Mouse (Mus musculus) liver, postnatal 0 days (tissue): ENCODE measurements around the gene Bnc2. TPM values are rescaled to one million over a fixed set of nuclear protein-coding genes. Genes with fewer than 3 reads are reported as not detected.

ENCODE experiments used
- ATAC-seq: fragments of 200-750 bp; cut with Nextera tagmentation; 2 replicates; pipeline ENCODE4 v1.8.0; 2017; ENCODE audit warnings: mild to moderate bottlenecking, moderate library complexity
- DNase-seq: peaks from one replicate; pipeline ENCODE4 v3.0.0-alpha.2; 2016
- H3K27ac ChIP-seq: fragments of 300-500 bp; sonication (generic); 2 replicates; pipeline ENCODE4 v1.5.1; 2014; ENCODE audit warnings: antibody characterized with exemption, moderate library complexity, mild to moderate bottlenecking, low read depth
- H3K27me3 ChIP-seq: fragments of 300-500 bp; sonication (generic); 2 replicates; pipeline ENCODE4 v1.6.1; 2014; ENCODE audit warnings: low read length, control low read depth, mixed read lengths; ENCODE audit not compliant: insufficient read depth
- H3K36me3 ChIP-seq: fragments of 300-500 bp; sonication (generic); replicated peaks from 2 replicates; pipeline ENCODE4 v1.6.1; 2014; ENCODE audit warnings: mild to moderate bottlenecking, control low read depth, low read length, moderate library complexity, mixed read lengths; ENCODE audit not compliant: insufficient read depth
- H3K4me1 ChIP-seq: fragments of 300-500 bp; sonication (generic); 2 replicates; pipeline ENCODE4 v1.6.1; 2014; ENCODE audit warnings: antibody characterized with exemption, mild to moderate bottlenecking, control low read depth; ENCODE audit not compliant: insufficient read depth
- H3K4me2 ChIP-seq: fragments of 300-500 bp; sonication (generic); 2 replicates; pipeline ENCODE4 v1.6.1; 2014; ENCODE audit warnings: low read depth, mild to moderate bottlenecking, low read length, moderate library complexity, mixed read lengths
- H3K4me3 ChIP-seq: fragments of 300-500 bp; sonication (generic); 2 replicates; pipeline ENCODE4 v1.5.1; 2014; ENCODE audit warnings: low read depth, low read length
- H3K9ac ChIP-seq: fragments of 300-500 bp; sonication (generic); replicated peaks from 2 replicates; pipeline ENCODE4 v1.6.1; 2014; ENCODE audit warnings: mild to moderate bottlenecking, moderate library complexity
- H3K9me3 ChIP-seq: fragments of 300-500 bp; sonication (generic); 2 replicates; pipeline ENCODE4 v1.6.1; 2016; ENCODE audit warnings: mild to moderate bottlenecking, control low read depth, low read length, mixed read lengths
- CTCF ChIP-seq: sonication (generic); IDR thresholded peaks from 2 replicates; pipeline ENCODE4 v1.5.1; 2016; ENCODE audit warnings: antibody characterized with exemption, low read depth
- EP300 ChIP-seq: IDR thresholded peaks from 2 replicates; pipeline ENCODE4 v1.6.1; 2016; ENCODE audit warnings: antibody characterized with exemption, low read depth, mild to moderate bottlenecking
- WGBS: fragments of 180-500 bp; shearing (Covaris S2); extraction: QIAGEN DNeasy Blood & Tissue Kit; methylation state at CpG from one replicate; pipeline ENCODE4 v1.1.7; 2014; ENCODE audit not compliant: insufficient replicate concordance; 5-methylcytosine and 5-hydroxymethylcytosine counted together
- polyA plus RNA-seq: library from polyadenylated mRNA; unstranded; fragments of >200 nt; fragmentation: Nextera tagmentation; extraction: Ambion mirVana; gene quantifications from 2 replicates; pipeline ENCODE4 v1.2.1, GENCODE M21; 2015

Bnc2 gene
- polyA plus RNA-seq, 1 experiment from 2014 or later = 0.32 TPM

DNA sequence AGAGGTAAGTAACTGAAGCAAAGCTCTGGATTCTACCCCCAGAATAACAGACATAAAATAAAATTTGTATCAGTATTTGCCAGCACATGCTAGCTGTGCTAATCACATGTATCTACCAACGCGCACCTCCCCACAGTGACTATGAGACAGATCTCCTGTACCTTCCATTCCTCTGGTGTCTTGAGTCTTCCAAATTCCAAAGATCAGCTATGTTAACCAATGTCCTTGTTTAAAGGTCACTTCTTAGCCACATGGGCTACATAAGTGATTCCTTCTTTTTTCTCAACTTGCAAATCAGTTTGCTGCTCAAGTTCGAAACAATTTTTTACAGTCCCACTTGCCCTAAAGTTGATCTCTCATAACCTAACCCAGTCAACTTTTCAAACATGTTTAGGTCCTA is 167.5 kb downstream of the Bnc2 start:
- TF ChIP-seq EP300 (no peak), CTCF (no peak)
- H3K27me3 ChIP-seq = no peaks in the 10 kb centered on the region
- no peaks in the 10 kb centered on the region for H3K4me1 ChIP-seq
- no peak overlapping the region for H3K4me2 ChIP-seq
- DNase-seq (no peak), ATAC-seq (no peak)
- H3K9ac ChIP-seq = no peak overlapping the region
- H3K9me3 ChIP-seq = no peaks in the 10 kb centered on the region
- H3K4me3 ChIP-seq = no peak overlapping the region
- H3K36me3 ChIP-seq = no peaks in the 10 kb centered on the region
- 83% methylated on average over 3 of the region's 3 CpGs for WGBS
- H3K27ac ChIP-seq = no peak overlapping the region

DNA sequence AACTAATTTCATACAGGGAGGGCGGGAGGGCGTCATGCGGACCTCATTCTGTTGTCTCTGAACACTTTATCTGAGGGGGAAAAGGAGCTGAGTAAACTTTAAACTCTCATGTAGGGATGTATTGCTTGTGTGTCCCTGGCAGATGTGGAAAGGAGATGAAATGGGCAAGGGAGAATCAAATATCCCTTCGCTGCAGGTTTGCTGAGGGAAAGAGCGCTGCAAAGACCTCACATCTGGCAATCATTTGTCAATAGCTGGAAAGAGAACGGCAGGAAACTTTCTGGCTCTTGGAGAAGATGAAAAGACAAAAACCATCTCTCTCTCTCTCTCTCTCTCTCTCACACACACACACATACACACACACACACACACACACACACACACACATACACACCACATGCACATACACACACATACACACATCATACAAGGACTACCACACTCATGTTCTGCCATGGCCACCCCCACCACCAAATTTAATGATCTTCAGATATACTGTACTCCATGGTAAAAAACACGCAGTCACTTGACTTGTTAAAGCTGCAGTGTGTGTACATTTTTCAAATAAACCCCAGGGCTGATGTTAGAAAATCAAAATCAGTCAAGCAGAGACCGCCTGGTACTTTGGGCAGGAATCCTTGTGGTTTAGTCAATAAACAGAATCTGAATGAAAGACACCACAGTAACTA is 172.3 kb downstream of the Bnc2 start:
- 61% methylated on average over 8 of the region's 8 CpGs for WGBS
- Histone ChIP-seq H3K9ac (no peak overlapping the region), H3K4me1 (no peaks in the 10 kb centered on the region), H3K4me2 (no peak overlapping the region), H3K4me3 (no peak overlapping the region), H3K27ac (no peak overlapping the region), H3K36me3 (no peaks in the 10 kb centered on the region), H3K9me3 (no peaks in the 10 kb centered on the region), H3K27me3 (no peaks in the 10 kb centered on the region)
- ATAC-seq (no peak), DNase-seq (no peak)
- TF ChIP-seq CTCF (no peak), EP300 (no peak)

- Histone ChIP-seq H3K4me2 (no peak overlapping the region), H3K4me1 (no peaks in the 10 kb centered on the region), H3K27ac (no peak overlapping the region), H3K36me3 (no peaks in the 10 kb centered on the region), H3K9ac (no peak overlapping the region), H3K27me3 (no peaks in the 10 kb centered on the region), H3K4me3 (no peak overlapping the region), H3K9me3 (no peaks in the 10 kb centered on the region)
- WGBS = 25% methylated on average over 4 of the region's 4 CpGs
- TF ChIP-seq EP300 = no peak
- TF ChIP-seq CTCF = no peak
- no peak for ATAC-seq
- no peak for DNase-seq
Observed at GRCm38 (mm10) chr4:84500796-84501349, 174.2 kb downstream of the Bnc2 start.

DNA sequence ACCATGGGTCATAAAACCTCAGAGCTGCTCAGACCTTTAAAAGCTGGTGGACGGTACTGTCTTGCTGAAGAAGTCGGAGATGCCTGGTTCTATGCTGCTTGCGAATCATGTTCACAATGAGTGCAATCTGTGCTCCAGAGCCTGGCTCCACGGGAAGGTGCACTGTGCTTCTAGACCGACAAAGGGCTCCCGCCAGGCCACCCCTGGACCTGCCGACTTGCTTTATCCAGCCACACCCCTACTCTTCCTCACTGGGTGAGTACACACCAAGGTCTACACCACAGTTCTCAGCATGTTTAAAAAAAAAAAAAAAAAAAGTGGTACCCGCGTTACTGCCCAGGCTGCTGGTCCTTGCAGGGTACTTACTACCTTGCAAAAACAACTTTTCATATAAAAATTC is 174.8 kb downstream of the Bnc2 start:
- no peaks in the 10 kb centered on the region for H3K4me1 ChIP-seq
- 75% methylated on average over 9 of the region's 9 CpGs for WGBS
- no peak for ATAC-seq

GRCm38 (mm10) chr4:84498469-84498868 is 176.6 kb downstream of the Bnc2 start:
- Histone ChIP-seq H3K4me1 (no peaks in the 10 kb centered on the region), H3K36me3 (no peaks in the 10 kb centered on the region), H3K9me3 (no peaks in the 10 kb centered on the region), H3K4me3 (no peak overlapping the region), H3K27ac (no peak overlapping the region), H3K27me3 (no peaks in the 10 kb centered on the region), H3K4me2 (no peak overlapping the region), H3K9ac (no peak overlapping the region)
- DNase-seq (no peak), ATAC-seq (no peak)
- WGBS = 72% methylated on average over 6 of the region's 6 CpGs
- TF ChIP-seq EP300 = no peak
- no peak for TF ChIP-seq CTCF

More for the DNA sequence above, 174.8 kb downstream of the Bnc2 start:
- no peak overlapping the region for H3K4me2 ChIP-seq
- H3K36me3 ChIP-seq = no peaks in the 10 kb centered on the region
- H3K9me3 ChIP-seq = no peaks in the 10 kb centered on the region
- no peaks in the 10 kb centered on the region for H3K27me3 ChIP-seq
- no peak for DNase-seq
- TF ChIP-seq CTCF = no peak
- TF ChIP-seq EP300 = no peak
- H3K27ac ChIP-seq = no peak overlapping the region
- H3K4me3 ChIP-seq = no peak overlapping the region
- no peak overlapping the region for H3K9ac ChIP-seq

DNA sequence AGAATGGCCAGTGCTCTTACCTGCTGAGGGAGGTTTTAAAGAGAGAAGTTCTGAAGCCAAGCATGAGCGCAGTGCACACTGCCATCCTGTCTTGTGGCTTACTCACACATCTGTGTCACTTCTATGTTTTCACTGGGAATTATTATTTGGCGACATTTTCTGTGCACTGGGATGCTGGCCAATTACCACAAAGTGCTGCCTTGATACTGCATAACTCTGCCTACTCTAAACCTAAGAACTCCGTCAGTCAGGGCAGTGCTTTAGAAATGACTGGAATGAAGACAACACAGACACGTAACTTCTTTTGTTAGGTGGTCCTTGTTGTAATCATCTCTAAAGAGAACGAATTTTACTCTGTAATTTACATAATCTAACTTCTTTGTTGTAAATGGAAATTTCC is 186.8 kb downstream of the Bnc2 start:
- H3K4me3 ChIP-seq = no peak overlapping the region
- WGBS = 69% methylated on average over 5 of the region's 5 CpGs
- no peaks in the 10 kb centered on the region for H3K36me3 ChIP-seq
- no peaks in the 10 kb centered on the region for H3K4me1 ChIP-seq
- ATAC-seq = no peak
- TF ChIP-seq CTCF (no peak), EP300 (no peak)
- H3K27me3 ChIP-seq = no peaks in the 10 kb centered on the region
- no peak overlapping the region for H3K27ac ChIP-seq
- no peak for DNase-seq
- no peaks in the 10 kb centered on the region for H3K9me3 ChIP-seq
- H3K4me2 ChIP-seq = no peak overlapping the region
- H3K9ac ChIP-seq = no peak overlapping the region
